Mouse (Mus musculus) T-helper 1 cell (primary cell): Measurements from ENCODE around the gene Krtap5-4.
"Not testable (repeated sequence)": the region's sequence is repeated elsewhere in the genome, so short reads cannot be mapped to it uniquely, and the experiment has no call there.

ENCODE experiments used
- in situ Hi-C: fragments of 300-600 bp; cut with MboI, MseI; formaldehyde crosslinking; loops from one replicate; pipeline ENCODE4 v1.15.1; 2025; ENCODE audit warnings: high pct_unique_total_duplicates

The Krtap5-4 gene

GRCm38 (mm10) chr7:142303249-142303648, at the start of gene Krtap5-4:
Krtap5-4 (plus strand) TSS chr7:142303549.
- in situ Hi-C loops, result no loop called here

- in situ Hi-C loops, result no loop called here
Measured at GRCm38 (mm10) chr7:142255517-142255916, 47.8 kb upstream of the Krtap5-4 start.

- in situ Hi-C loops, result not testable (repeated sequence)
Measured at GRCm38 (mm10) chr7:142258254-142258653, 45.1 kb upstream of the Krtap5-4 start, which contains the start of gene Gm2431. Gm2431 (minus strand) TSS chr7:142258354.

- in situ Hi-C loops, result not testable (repeated sequence)
Measured at GRCm38 (mm10) chr7:142274263-142274662, 29.1 kb upstream of the Krtap5-4 start, which contains the start of gene Gm4559. Gm4559 (minus strand) TSS chr7:142274363.

GRCm38 (mm10) chr7:142278183-142278582, 25.2 kb upstream of the Krtap5-4 start:
- in situ Hi-C loops, result not testable (repeated sequence)

GRCm38 (mm10) chr7:142279291-142279690, 24.1 kb upstream of the Krtap5-4 start:
- in situ Hi-C loops, result not testable (repeated sequence)

GRCm38 (mm10) chr7:142282847-142283246, 20.5 kb upstream of the Krtap5-4 start:
- in situ Hi-C loops, result not testable (repeated sequence)

- in situ Hi-C loops, result no loop called here
Measured at GRCm38 (mm10) chr7:142284023-142284591, 19.2 kb upstream of the Krtap5-4 start.

- in situ Hi-C loops, result no loop called here
Measured at GRCm38 (mm10) chr7:142284615-142285080, 18.7 kb upstream of the Krtap5-4 start.

- in situ Hi-C loops, result no loop called here
Measured at GRCm38 (mm10) chr7:142285130-142285835, 18.1 kb upstream of the Krtap5-4 start.

GRCm38 (mm10) chr7:142285910-142286612, 17.3 kb upstream of the Krtap5-4 start:
- in situ Hi-C loops, result not testable (repeated sequence)

- in situ Hi-C loops, result not testable (repeated sequence)
Measured at GRCm38 (mm10) chr7:142293851-142294250, 9.5 kb upstream of the Krtap5-4 start.

GRCm38 (mm10) chr7:142295418-142295817, 7.9 kb upstream of the Krtap5-4 start:
- in situ Hi-C loops, result no loop called here

GRCm38 (mm10) chr7:142296108-142296507, 7.2 kb upstream of the Krtap5-4 start:
- in situ Hi-C loops, result not testable (repeated sequence)

GRCm38 (mm10) chr7:142297018-142297417, 6.3 kb upstream of the Krtap5-4 start, which contains the start of gene Krtap5-1:
Krtap5-1 (minus strand) TSS chr7:142297118.
- in situ Hi-C loops, result not testable (repeated sequence)

GRCm38 (mm10) chr7:142303929-142304328, 580 bp downstream of the Krtap5-4 start:
- in situ Hi-C loops, result not testable (repeated sequence)

- in situ Hi-C loops, result loop anchor here (5.0 kb wide), 1 partner anchor 268 kb away; no protein-coding TSS in a partner anchor
Measured at GRCm38 (mm10) chr7:142314600-142315285, 11.4 kb downstream of the Krtap5-4 start.

GRCm38 (mm10) chr7:142316558-142316957, 13.2 kb downstream of the Krtap5-4 start:
- in situ Hi-C loops, result loop anchor here (5.0 kb wide), 1 partner anchor 266 kb away; no protein-coding TSS in a partner anchor

GRCm38 (mm10) chr7:142317216-142317615, 13.9 kb downstream of the Krtap5-4 start:
- in situ Hi-C loops, result loop anchor here (5.0 kb wide), 1 partner anchor 265 kb away; no protein-coding TSS in a partner anchor

- in situ Hi-C loops, result loop anchor here (5.0 kb wide), 1 partner anchor 263 kb away; no protein-coding TSS in a partner anchor
Measured at GRCm38 (mm10) chr7:142319124-142319523, 15.8 kb downstream of the Krtap5-4 start.

GRCm38 (mm10) chr7:142320906-142321305, 17.6 kb downstream of the Krtap5-4 start:
- in situ Hi-C loops, result no loop called here
